Mouse (Mus musculus) gastrocnemius, adult 18-20 months (tissue): Measurements from ENCODE around the gene Fam129a. TPM values are rescaled to one million over a fixed set of nuclear protein-coding genes. Genes with fewer than 3 reads are reported as not detected.

ENCODE experiments used
- DNase-seq: peaks from one replicate; pipeline ENCODE4 v3.0.0; 2021; ENCODE audit warnings: low spot score
- total RNA-seq, 2 experiments: library from RNA; stranded (reverse); gene quantifications; 2 replicates each; pipeline ENCODE4 v1.2.3; 2021

Fam129a gene
- total RNA-seq, 2 experiments from 2014 or later, result 9.1 to 12.0 TPM

GRCm38 (mm10) chr1:151583457-151584181 lies 12.6 kb downstream of the Fam129a start:
- no peak for DNase-seq

GRCm38 (mm10) chr1:151584182-151584471 lies 13.1 kb downstream of the Fam129a start:
- DNase-seq, result no peak

- DNase-seq, result no peak
Observed at GRCm38 (mm10) chr1:151584565-151585216, 13.7 kb downstream of the Fam129a start.

GRCm38 (mm10) chr1:151585647-151586046 lies 14.7 kb downstream of the Fam129a start:
- DNase-seq, result no peak

GRCm38 (mm10) chr1:151592085-151593017 lies 21.4 kb downstream of the Fam129a start:
- no peak for DNase-seq

GRCm38 (mm10) chr1:151594906-151595305 lies 23.9 kb downstream of the Fam129a start:
- DNase-seq, result no peak

GRCm38 (mm10) chr1:151595600-151596299 lies 24.8 kb downstream of the Fam129a start:
- no peak for DNase-seq

GRCm38 (mm10) chr1:151596562-151596961 lies 25.6 kb downstream of the Fam129a start:
- DNase-seq, result peak; percentile 41

- no peak for DNase-seq
Observed at GRCm38 (mm10) chr1:151597677-151598297, 26.8 kb downstream of the Fam129a start.

GRCm38 (mm10) chr1:151598876-151599275 lies 27.9 kb downstream of the Fam129a start:
- DNase-seq, result no peak

- no peak for DNase-seq
Observed at GRCm38 (mm10) chr1:151604328-151604727, 33.3 kb downstream of the Fam129a start.

- peak; percentile 81 for DNase-seq
Observed at GRCm38 (mm10) chr1:151607957-151608356, 37.0 kb downstream of the Fam129a start.

- no peak for DNase-seq
Observed at GRCm38 (mm10) chr1:151610621-151611020, 39.6 kb downstream of the Fam129a start.

- no peak for DNase-seq
Observed at GRCm38 (mm10) chr1:151614320-151614935, 43.4 kb downstream of the Fam129a start.

GRCm38 (mm10) chr1:151615625-151616024 lies 44.6 kb downstream of the Fam129a start:
- no peak for DNase-seq

GRCm38 (mm10) chr1:151616555-151617205 lies 45.7 kb downstream of the Fam129a start:
- no peak for DNase-seq

- no peak for DNase-seq
Observed at GRCm38 (mm10) chr1:151618251-151618650, 47.3 kb downstream of the Fam129a start.

- DNase-seq, result no peak
Observed at GRCm38 (mm10) chr1:151619281-151619711, 48.3 kb downstream of the Fam129a start.

GRCm38 (mm10) chr1:151620730-151621129 lies 49.7 kb downstream of the Fam129a start:
- peak; percentile 37 for DNase-seq
